Mouse (Mus musculus): ENCODE results near the gene Noc2l. TPM values are rescaled to one million over a fixed set of nuclear protein-coding genes. Genes with fewer than 3 reads are reported as not detected.

Noc2l gene
- total and polyA plus RNA-seq, 2 experiments: 16.4 to 35.8 TPM

DNA sequence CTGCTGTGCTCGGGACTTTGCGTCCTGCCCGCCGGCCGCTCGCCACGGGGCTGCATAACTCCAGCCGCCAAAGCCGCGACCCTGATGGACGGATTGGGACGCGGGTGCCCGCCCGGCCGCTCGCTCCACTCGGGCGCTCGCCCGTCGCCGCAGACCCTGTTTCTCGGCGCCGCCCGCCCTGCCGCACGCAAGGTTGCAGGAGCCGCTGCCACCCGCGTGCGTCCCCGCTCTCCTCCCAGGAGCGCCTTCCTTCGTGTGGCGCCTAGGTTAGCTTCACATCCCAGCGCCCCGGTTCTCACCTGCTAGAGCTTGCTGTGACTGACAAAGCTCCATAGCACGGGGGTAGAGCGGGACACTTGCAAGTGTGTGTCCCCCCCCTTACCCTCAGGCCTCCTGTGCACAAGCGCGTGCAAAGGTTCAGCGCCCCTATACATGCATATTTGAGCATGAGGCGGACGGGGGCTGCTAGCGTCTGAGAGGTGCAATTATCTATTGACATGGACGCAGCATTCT, 1.1 kb upstream of the Noc2l start, which contains the start of gene Plekhn1:
Plekhn1 (minus strand) TSS at position 157 of the 513 bp plus-strand sequence.
- H3K27me3 ChIP-seq (ENCODE audit: control insufficient read depth, insufficient read depth, low read length): no peaks in the 10 kb centered on the region
- H3K27ac ChIP-seq (replicated peaks; ENCODE audit: insufficient read depth, low read depth, low read length): peak within 1 kb of the TSS; percentile 75
- H3K79me2 ChIP-seq (ENCODE audit: control insufficient read depth, insufficient read depth, low read length): peaks cover 6% of the 10 kb centered on the region; the same call in 1 of the 2 replicates
- H3K36me3 ChIP-seq (ENCODE audit: control insufficient read depth, insufficient read depth, low read length): no peaks in the 10 kb centered on the region; the same call in 1 of the 2 replicates
- WGBS: under 1% methylated on average over 42 of the region's 48 CpGs
- DNase-seq (ENCODE audit: extremely low read depth, low read depth, low spot score): peak; percentile 29
- peak within 1 kb of the TSS; percentile 86 for H3K4me3 ChIP-seq (ENCODE audit: insufficient read depth, low read depth, low read length)
- H3K9ac ChIP-seq (ENCODE audit: low read depth, low read length): peak within 1 kb of the TSS; percentile 84
- H3K4me1 ChIP-seq (ENCODE audit: control insufficient read depth, insufficient read depth, low read length): no peaks in the 10 kb centered on the region
- no peak for TF ChIP-seq CTCF (IDR thresholded peaks at IDR 0.05; ENCODE audit: low read depth, low read length)

- Histone ChIP-seq H3K4me3 (ENCODE audit: insufficient read depth, low read depth, low read length) (peak overlapping the region; percentile 86), H3K79me2 (ENCODE audit: control insufficient read depth, insufficient read depth, low read length) (peaks cover 6% of the 10 kb centered on the region; the same call in 1 of the 2 replicates), H3K4me1 (ENCODE audit: control insufficient read depth, insufficient read depth, low read length) (no peaks in the 10 kb centered on the region), H3K9ac (ENCODE audit: low read depth, low read length) (peak overlapping the region; percentile 57), H3K27ac (replicated peaks; ENCODE audit: insufficient read depth, low read depth, low read length) (peak overlapping the region; percentile 75), H3K36me3 (ENCODE audit: control insufficient read depth, insufficient read depth, low read length) (peaks cover 3% of the 10 kb centered on the region), H3K27me3 (ENCODE audit: control insufficient read depth, insufficient read depth, low read length) (no peaks in the 10 kb centered on the region)
- TF ChIP-seq CTCF (IDR thresholded peaks at IDR 0.05; ENCODE audit: low read depth, low read length) (peak; percentile 4; the same call in 1 of the 2 replicates), POLR2A (IDR thresholded peaks at IDR 0.05; ENCODE audit: extremely low read depth, insufficient read depth, low read length) (no peak)
- WGBS: under 1% methylated on average over 15 of the region's 15 CpGs
- peak; percentile 58 for DNase-seq (ENCODE audit: extremely low read depth, low read depth, low spot score)
These were observed 445 bp upstream of the Noc2l start for GRCm38 (mm10) chr4:156235360-156235770.

- Histone ChIP-seq H3K4me3 (ENCODE audit: insufficient read depth, low read depth, low read length) (peak overlapping the region; percentile 86), H3K27me3 (ENCODE audit: control insufficient read depth, insufficient read depth, low read length) (no peaks in the 10 kb centered on the region), H3K27ac (replicated peaks; ENCODE audit: insufficient read depth, low read depth, low read length) (no peak overlapping the region), H3K4me1 (ENCODE audit: control insufficient read depth, insufficient read depth, low read length) (no peaks in the 10 kb centered on the region), H3K79me2 (ENCODE audit: control insufficient read depth, insufficient read depth, low read length) (peaks cover 6% of the 10 kb centered on the region; the same call in 1 of the 2 replicates), H3K36me3 (ENCODE audit: control insufficient read depth, insufficient read depth, low read length) (peaks cover 7% of the 10 kb centered on the region), H3K9ac (ENCODE audit: low read depth, low read length) (peak overlapping the region; percentile 64)
- DNase-seq (ENCODE audit: extremely low read depth, low read depth, low spot score): no peak
- 41% methylated on average over 57 of the region's 60 CpGs for WGBS
- TF ChIP-seq CTCF (IDR thresholded peaks at IDR 0.05; ENCODE audit: low read depth, low read length) (no peak), POLR2A (IDR thresholded peaks at IDR 0.05; ENCODE audit: extremely low read depth, insufficient read depth, low read length) (no peak)
These were observed 1.0 kb downstream of the Noc2l start for GRCm38 (mm10) chr4:156236651-156237447.

- Histone ChIP-seq H3K4me1 (ENCODE audit: control insufficient read depth, insufficient read depth, low read length) (peaks cover 4% of the 10 kb centered on the region; the same call in 1 of the 2 replicates), H3K27me3 (ENCODE audit: control insufficient read depth, insufficient read depth, low read length) (peaks cover 4% of the 10 kb centered on the region), H3K27ac (replicated peaks; ENCODE audit: insufficient read depth, low read depth, low read length) (no peak overlapping the region), H3K36me3 (ENCODE audit: control insufficient read depth, insufficient read depth, low read length) (peaks cover 21% of the 10 kb centered on the region), H3K9ac (ENCODE audit: low read depth, low read length) (no peak overlapping the region), H3K4me3 (ENCODE audit: insufficient read depth, low read depth, low read length) (no peak overlapping the region), H3K79me2 (ENCODE audit: control insufficient read depth, insufficient read depth, low read length) (no peaks in the 10 kb centered on the region)
- DNase-seq (ENCODE audit: extremely low read depth, low read depth, low spot score): no peak
- no peak for TF ChIP-seq CTCF (IDR thresholded peaks at IDR 0.05; ENCODE audit: low read depth, low read length)
- no peak for TF ChIP-seq POLR2A (IDR thresholded peaks at IDR 0.05; ENCODE audit: extremely low read depth, insufficient read depth, low read length)
- WGBS: 67% methylated on average over 11 of the region's 11 CpGs
These were observed 13.8 kb downstream of the Noc2l start for GRCm38 (mm10) chr4:156249567-156249966.

- DNase-seq (ENCODE audit: extremely low read depth, low read depth, low spot score): no peak
- Histone ChIP-seq H3K4me3 (ENCODE audit: insufficient read depth, low read depth, low read length) (no peak overlapping the region), H3K27ac (replicated peaks; ENCODE audit: insufficient read depth, low read depth, low read length) (no peak overlapping the region), H3K79me2 (ENCODE audit: control insufficient read depth, insufficient read depth, low read length) (no peaks in the 10 kb centered on the region), H3K27me3 (ENCODE audit: control insufficient read depth, insufficient read depth, low read length) (peaks cover 15% of the 10 kb centered on the region), H3K9ac (ENCODE audit: low read depth, low read length) (no peak overlapping the region), H3K36me3 (ENCODE audit: control insufficient read depth, insufficient read depth, low read length) (peaks cover 9% of the 10 kb centered on the region), H3K4me1 (ENCODE audit: control insufficient read depth, insufficient read depth, low read length) (peaks cover 4% of the 10 kb centered on the region; the same call in 1 of the 2 replicates)
- TF ChIP-seq CTCF (IDR thresholded peaks at IDR 0.05; ENCODE audit: low read depth, low read length) (no peak), POLR2A (IDR thresholded peaks at IDR 0.05; ENCODE audit: extremely low read depth, insufficient read depth, low read length) (no peak)
- WGBS: 78% methylated on average over 8 of the region's 8 CpGs
These were observed 15.3 kb downstream of the Noc2l start for GRCm38 (mm10) chr4:156251081-156251480.

All from liver, adult 2 months (tissue).